In the genomic region with DNA sequence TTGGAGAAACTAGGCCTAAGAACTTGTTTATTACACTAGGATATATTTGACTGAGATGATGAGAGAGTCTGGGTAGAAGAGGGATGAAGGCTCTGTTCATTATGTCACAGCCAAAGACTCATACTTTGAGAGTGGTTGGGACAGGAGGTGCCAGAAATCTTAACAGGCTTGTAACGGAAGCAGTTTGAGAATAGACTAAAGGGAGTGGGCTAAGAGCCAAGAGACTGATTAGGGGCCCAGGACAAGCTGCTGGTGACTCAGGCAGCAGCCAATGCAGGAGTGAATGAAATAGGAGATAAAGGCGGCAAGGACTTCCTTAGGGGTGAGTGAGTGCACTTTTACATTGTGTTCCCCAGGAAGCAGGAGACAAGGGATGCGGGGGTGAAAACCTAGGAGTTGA, we compare ENCODE assay signal across 27 mouse cellular contexts.
A peak's percentile ranks its signal among the peaks of the same experiment; 100 is the strongest.
DNase-seq lines count a peak whose midpoint lies in the region; ATAC-seq and TF ChIP-seq lines count a peak whose summit lies in the region.
"Had no signal": no experiment of that assay in that cellular context is flagged by ENCODE, and none has a peak within 500 bp of the region (broad histone marks: within the 10 kb centered on the region; RNA-seq: fewer than 3 reads in every experiment).

No protein-coding gene starts in this region.

- H3K36me3 ChIP-seq in forebrain, embryonic 14.5 days (ENCODE audit: control insufficient read depth, insufficient read depth, low read length) = no peaks in the 10 kb centered on the region
- no peaks in the 10 kb centered on the region for H3K36me3 ChIP-seq in forebrain, postnatal 0 days (ENCODE audit: insufficient read depth)
- H3K36me3 ChIP-seq in heart, postnatal 0 days (replicated peaks; ENCODE audit: control insufficient read depth, insufficient read depth, low read length) = no peaks in the 10 kb centered on the region
- H3K36me3 ChIP-seq in midbrain, embryonic 14.5 days (ENCODE audit: control insufficient read depth, insufficient read depth, low read length) = no peaks in the 10 kb centered on the region
- no peaks in the 10 kb centered on the region for H3K36me3 ChIP-seq in midbrain, embryonic 16.5 days (ENCODE audit: control insufficient read depth, insufficient read depth, low read length)
- H3K36me3 ChIP-seq: forebrain, embryonic 10.5 days; G1E; heart, embryonic 10.5 days; heart, embryonic 13.5 days; hindbrain, embryonic 10.5 days had no signal

- H3K4me3 ChIP-seq in forebrain, embryonic 14.5 days (ENCODE audit: low read depth, low read length) = no peak overlapping the region
- H3K4me3 ChIP-seq in forebrain, postnatal 0 days (ENCODE audit: low read depth, low read length) = no peak overlapping the region
- H3K4me3 ChIP-seq in heart, postnatal 0 days (ENCODE audit: low read depth, low read length) = no peak overlapping the region
- no peak overlapping the region for H3K4me3 ChIP-seq in midbrain, embryonic 14.5 days (replicated peaks; ENCODE audit: low read depth, low read length)
- no peak overlapping the region for H3K4me3 ChIP-seq in midbrain, embryonic 16.5 days (ENCODE audit: low read depth, low read length)
- H3K4me3 ChIP-seq: forebrain, embryonic 10.5 days; forebrain, embryonic 13.5 days; gastrocnemius, adult 2 months; heart, embryonic 10.5 days; heart, embryonic 13.5 days; hindbrain, embryonic 10.5 days had no signal

- 51% methylated on average over 3 of the region's 3 CpGs for WGBS in forebrain, embryonic 14.5 days
- WGBS in forebrain, postnatal 0 days = 38% methylated on average over 3 of the region's 3 CpGs
- 26% methylated on average over 3 of the region's 3 CpGs for WGBS in heart, postnatal 0 days
- 56% methylated on average over 3 of the region's 3 CpGs for WGBS in midbrain, embryonic 14.5 days
- 52% methylated on average over 3 of the region's 3 CpGs for WGBS in midbrain, embryonic 16.5 days

- H3K9me3 ChIP-seq in forebrain, embryonic 14.5 days (replicated peaks; ENCODE audit: control insufficient read depth, low read length) = no peaks in the 10 kb centered on the region
- H3K9me3 ChIP-seq in forebrain, postnatal 0 days (ENCODE audit: low read length) = no peaks in the 10 kb centered on the region
- H3K9me3 ChIP-seq in heart, postnatal 0 days (replicated peaks; ENCODE audit: control insufficient read depth, low read length) = no peaks in the 10 kb centered on the region
- peaks cover 4% of the 10 kb centered on the region; the same call in 1 of the 2 replicates for H3K9me3 ChIP-seq in midbrain, embryonic 14.5 days (ENCODE audit: control insufficient read depth, low read length)
- H3K9me3 ChIP-seq in midbrain, embryonic 16.5 days (replicated peaks; ENCODE audit: control insufficient read depth, low read length, poor library complexity, severe bottlenecking) = no peaks in the 10 kb centered on the region
- H3K9me3 ChIP-seq: forebrain, embryonic 13.5 days; heart, embryonic 10.5 days had no signal

- H3K4me2 ChIP-seq in forebrain, embryonic 14.5 days (ENCODE audit: low read length) = no peak overlapping the region
- no peak overlapping the region for H3K4me2 ChIP-seq in forebrain, postnatal 0 days (ENCODE audit: low read depth)
- no peak overlapping the region for H3K4me2 ChIP-seq in heart, postnatal 0 days (ENCODE audit: low read depth, low read length)
- H3K4me2 ChIP-seq in midbrain, embryonic 14.5 days (ENCODE audit: low read length) = no peak overlapping the region
- no peak overlapping the region for H3K4me2 ChIP-seq in midbrain, embryonic 16.5 days (ENCODE audit: low read length)
- H3K4me2 ChIP-seq: forebrain, embryonic 13.5 days; heart, embryonic 13.5 days; hindbrain, embryonic 14.5 days had no signal

- no peak overlapping the region for H3K27ac ChIP-seq in forebrain, embryonic 14.5 days (ENCODE audit: low read depth, low read length)
- no peak overlapping the region for H3K27ac ChIP-seq in forebrain, postnatal 0 days (ENCODE audit: low read depth, low read length)
- no peak overlapping the region for H3K27ac ChIP-seq in heart, postnatal 0 days (ENCODE audit: low read depth)
- no peak overlapping the region for H3K27ac ChIP-seq in midbrain, embryonic 14.5 days (replicated peaks; ENCODE audit: low read depth, low read length)
- no peak overlapping the region for H3K27ac ChIP-seq in midbrain, embryonic 16.5 days (ENCODE audit: low read length)
- H3K27ac ChIP-seq: forebrain, embryonic 10.5 days; forebrain, embryonic 13.5 days; gastrocnemius, adult 2 months; heart, embryonic 10.5 days; heart, embryonic 13.5 days; hindbrain, embryonic 10.5 days; hindbrain, embryonic 14.5 days had no signal

- no peak for TF ChIP-seq EP300 in heart, postnatal 0 days (IDR thresholded peaks at IDR 0.05; ENCODE audit: low read depth)

- no peak overlapping the region for H3K9ac ChIP-seq in forebrain, embryonic 14.5 days (ENCODE audit: low read length)
- no peak overlapping the region for H3K9ac ChIP-seq in forebrain, postnatal 0 days
- no peak overlapping the region for H3K9ac ChIP-seq in heart, postnatal 0 days (replicated peaks; ENCODE audit: low read depth, low read length)
- no peak overlapping the region for H3K9ac ChIP-seq in midbrain, embryonic 14.5 days (replicated peaks; ENCODE audit: low read length)
- H3K9ac ChIP-seq in midbrain, embryonic 16.5 days (ENCODE audit: low read depth, low read length) = no peak overlapping the region
- H3K9ac ChIP-seq: forebrain, embryonic 13.5 days; heart, embryonic 13.5 days; hindbrain, embryonic 14.5 days had no signal

- ATAC-seq in forebrain, embryonic 14.5 days = no peak
- ATAC-seq in forebrain, postnatal 0 days = no peak
- no peak for ATAC-seq in heart, postnatal 0 days (ENCODE audit: insufficient read depth, low read depth)
- ATAC-seq in midbrain, embryonic 14.5 days (ENCODE audit: low FRiP score, low TSS enrichment) = no peak
- no peak for ATAC-seq in midbrain, embryonic 16.5 days
- ATAC-seq: forebrain, embryonic 13.5 days; intestine, postnatal 0 days; Patski had no signal

- no peaks in the 10 kb centered on the region for H3K27me3 ChIP-seq in forebrain, embryonic 14.5 days (replicated peaks; ENCODE audit: control insufficient read depth, insufficient read depth, low read length)
- H3K27me3 ChIP-seq in forebrain, postnatal 0 days (ENCODE audit: insufficient read depth, low read length) = no peaks in the 10 kb centered on the region
- H3K27me3 ChIP-seq in heart, postnatal 0 days (ENCODE audit: control insufficient read depth, insufficient read depth, low read length) = no peaks in the 10 kb centered on the region
- H3K27me3 ChIP-seq in midbrain, embryonic 14.5 days (ENCODE audit: control insufficient read depth, insufficient read depth, low read length) = no peaks in the 10 kb centered on the region
- no peaks in the 10 kb centered on the region for H3K27me3 ChIP-seq in midbrain, embryonic 16.5 days (ENCODE audit: control insufficient read depth, insufficient read depth, low read depth, low read length)
- H3K27me3 ChIP-seq: CH12.LX; forebrain, embryonic 13.5 days; heart, embryonic 13.5 days; Patski had no signal

- H3K4me1 ChIP-seq in forebrain, embryonic 14.5 days (ENCODE audit: control insufficient read depth, insufficient read depth, low read length) = no peaks in the 10 kb centered on the region
- H3K4me1 ChIP-seq in forebrain, postnatal 0 days (ENCODE audit: insufficient read depth) = no peaks in the 10 kb centered on the region
- no peaks in the 10 kb centered on the region for H3K4me1 ChIP-seq in heart, postnatal 0 days (ENCODE audit: control insufficient read depth, insufficient read depth)
- no peaks in the 10 kb centered on the region for H3K4me1 ChIP-seq in midbrain, embryonic 14.5 days (ENCODE audit: control insufficient read depth, insufficient read depth, low read length)
- no peaks in the 10 kb centered on the region for H3K4me1 ChIP-seq in midbrain, embryonic 16.5 days (ENCODE audit: control insufficient read depth, insufficient read depth, low read length)
- H3K4me1 ChIP-seq: forebrain, embryonic 10.5 days; forebrain, embryonic 13.5 days; heart, embryonic 10.5 days; hindbrain, embryonic 10.5 days had no signal

- peak; percentile 14 for DNase-seq in forebrain, embryonic 14.5 days (ENCODE audit: low spot score)
- no peak for DNase-seq in forebrain, postnatal 0 days
- peak; percentile 6 for DNase-seq in heart, postnatal 0 days (ENCODE audit: low spot score)
- no peak for DNase-seq in heart, adult 9 months (ENCODE audit: low spot score in 2 of 2)
- DNase-seq in midbrain, embryonic 14.5 days = peak; percentile 20
- DNase-seq: adrenal gland, postnatal 10 days; adrenal gland, postnatal 36 days; B cell, adult 2 months; cerebellum, adult 11 months; cerebellum, adult 2 months; cerebellum, adult 9-11 months; cerebellum, postnatal 36 days; gastrocnemius, adult 2 months; gastrocnemius, postnatal 14 days; heart, adult 18-20 months; kidney, adult 2 months had no signal

- no peak for TF ChIP-seq CTCF in forebrain, postnatal 0 days (IDR thresholded peaks at IDR 0.05; ENCODE audit: low read depth)
- no peak for TF ChIP-seq CTCF in heart, postnatal 0 days (IDR thresholded peaks at IDR 0.05; ENCODE audit: low read depth)

Comparison
In these comparisons a context has a peak if more than half of its experiments do, and no peak if none do; other contexts are left out.
1. DNase-seq: peak in forebrain, embryonic 14.5 days (single experiment), heart, postnatal 0 days (single experiment) and midbrain, embryonic 14.5 days (single experiment); none in forebrain, postnatal 0 days (single experiment) and heart, adult 9 months (0 of 2).